Mouse (Mus musculus) frontal cortex, adult 2 months (tissue): ENCODE results near the gene Scnn1b. TPM values are rescaled to one million over a fixed set of nuclear protein-coding genes. Genes with fewer than 3 reads are reported as not detected.

Source experiments
- DNase-seq, 2 experiments: peaks; one replicate each; pipeline ENCODE4 v3.0.0; 2022; ENCODE audit warnings: low spot score in 1 of 2; ENCODE audit errors: extremely low spot score in 1 of 2
- polyA plus RNA-seq: library from polyadenylated mRNA; depleted of rRNA; stranded (reverse); fragments of >200 nt; gene quantifications from 2 replicates; pipeline ENCODE4 v1.2.3, GENCODE M21; 2012; rRNA removed

Scnn1b gene
- 0.22 and 0.27 TPM in 2 replicates for polyA plus RNA-seq

- no peak for DNase-seq
Observed at GRCm38 (mm10) chr7:121864858-121865585, at the start of gene Scnn1b. TSS of gene Scnn1b (plus strand) at chr7:121865038.

GRCm38 (mm10) chr7:121821632-121822031 is 43.2 kb upstream of the Scnn1b start:
- no peak for DNase-seq

- DNase-seq = no peak
Observed at GRCm38 (mm10) chr7:121828481-121828880, 36.4 kb upstream of the Scnn1b start.

GRCm38 (mm10) chr7:121835392-121835791 is 29.4 kb upstream of the Scnn1b start:
- DNase-seq = no peak

- no peak for DNase-seq
Observed at GRCm38 (mm10) chr7:121836827-121837226, 28.0 kb upstream of the Scnn1b start.

GRCm38 (mm10) chr7:121840810-121841209 is 24.0 kb upstream of the Scnn1b start:
- peak in 1 of 2 experiments; percentile 41 for DNase-seq

GRCm38 (mm10) chr7:121842234-121842633 is 22.6 kb upstream of the Scnn1b start:
- no peak for DNase-seq

GRCm38 (mm10) chr7:121845964-121846363 is 18.9 kb upstream of the Scnn1b start:
- no peak for DNase-seq

- DNase-seq = no peak
Observed at GRCm38 (mm10) chr7:121848537-121849168, 16.2 kb upstream of the Scnn1b start.

- DNase-seq = no peak
Observed at GRCm38 (mm10) chr7:121857177-121857884, 7.5 kb upstream of the Scnn1b start.

- DNase-seq = no peak
Observed at GRCm38 (mm10) chr7:121858939-121859338, 5.9 kb upstream of the Scnn1b start.

GRCm38 (mm10) chr7:121871631-121872030 is 6.8 kb downstream of the Scnn1b start:
- no peak for DNase-seq

- DNase-seq = no peak
Observed at GRCm38 (mm10) chr7:121873998-121874397, 9.2 kb downstream of the Scnn1b start.

- no peak for DNase-seq
Observed at GRCm38 (mm10) chr7:121874784-121875183, 9.9 kb downstream of the Scnn1b start.

GRCm38 (mm10) chr7:121880246-121880645 is 15.4 kb downstream of the Scnn1b start:
- no peak for DNase-seq

- peak; percentile 56 to 57 for DNase-seq
Observed at GRCm38 (mm10) chr7:121890636-121891360, 26.0 kb downstream of the Scnn1b start.

GRCm38 (mm10) chr7:121896689-121897088 is 31.9 kb downstream of the Scnn1b start:
- no peak for DNase-seq

- DNase-seq = peak in 1 of 2 experiments; percentile 31
Observed at GRCm38 (mm10) chr7:121899311-121899710, 34.5 kb downstream of the Scnn1b start.

GRCm38 (mm10) chr7:121899940-121900339 is 35.1 kb downstream of the Scnn1b start:
- DNase-seq = no peak

- DNase-seq = no peak
Observed at GRCm38 (mm10) chr7:121902757-121903411, 38.0 kb downstream of the Scnn1b start.
